Mouse (Mus musculus) ES-E14 (cell line): Measurements from ENCODE around the gene Elf1.
"Not testable (repeated sequence)": the region's sequence is repeated elsewhere in the genome, so short reads cannot be mapped to it uniquely, and the experiment has no call there.

Experiments
- HCFC1 ChIP-seq: IDR thresholded peaks from 2 replicates; pipeline ENCODE4 v1.6.1; 2012; ENCODE audit warnings: low read length, inconsistent platforms, borderline replicate concordance; ENCODE audit not compliant: insufficient read depth
- MAFK ChIP-seq: IDR thresholded peaks from 2 replicates; pipeline ENCODE4 v1.6.1; 2014; ENCODE audit warnings: mild to moderate bottlenecking, low read depth, low read length, inconsistent platforms; ENCODE audit not compliant: insufficient read depth
- ZC3H11A ChIP-seq: IDR thresholded peaks from 2 replicates; pipeline ENCODE4 v1.6.1; 2012; ENCODE audit warnings: low read depth, mild to moderate bottlenecking, inconsistent platforms, low read length, borderline replicate concordance
- ZNF384 ChIP-seq: IDR thresholded peaks from 2 replicates; pipeline ENCODE4 v1.6.1; 2012; ENCODE audit warnings: low read depth, low read length, inconsistent platforms

GRCm38 (mm10) chr14:79534656-79535055, 53.7 kb downstream of the Elf1 start:
- not testable (repeated sequence) for TF ChIP-seq HCFC1, ZC3H11A, MAFK, ZNF384
